Mouse (Mus musculus): Measurements from ENCODE around the gene Arl14.

Gene Arl14

DNA sequence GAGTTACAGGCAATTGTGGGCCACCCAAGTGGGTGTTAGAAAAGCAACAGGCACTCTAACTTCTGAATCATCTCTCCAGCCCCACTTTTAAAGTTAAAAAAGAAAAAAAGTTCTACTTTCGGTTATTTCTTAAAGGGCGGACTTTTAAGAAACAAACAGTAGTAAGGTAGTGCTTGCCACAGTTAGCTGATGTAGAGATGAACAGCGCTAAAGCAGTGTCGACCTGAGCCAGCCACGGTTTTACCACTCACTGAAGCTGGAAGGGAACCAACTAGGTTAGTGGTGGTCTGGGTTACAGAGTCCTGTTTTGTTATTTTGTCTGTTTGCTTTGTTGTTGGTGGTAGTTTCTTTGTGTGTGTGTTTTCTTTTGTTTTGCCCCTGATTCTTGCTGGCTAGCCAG lies 8.8 kb upstream of the Arl14 start:
- in situ Hi-C loops (cut with MboI, MseI), result no loop called here

GRCm38 (mm10) chr3:69214566-69214965 lies 7.7 kb upstream of the Arl14 start:
- in situ Hi-C loops (cut with MboI, MseI), result no loop called here

- in situ Hi-C loops (cut with MboI, MseI), result no loop called here
Observed at GRCm38 (mm10) chr3:69222502-69222900, 282 bp downstream of the Arl14 start.

- in situ Hi-C loops (cut with MboI, MseI), result no loop called here
Observed at GRCm38 (mm10) chr3:69222987-69223386, 768 bp downstream of the Arl14 start.

GRCm38 (mm10) chr3:69223666-69224065 lies 1.4 kb downstream of the Arl14 start:
- in situ Hi-C loops (cut with MboI, MseI), result no loop called here

GRCm38 (mm10) chr3:69225019-69225418 lies 2.8 kb downstream of the Arl14 start:
- in situ Hi-C loops (cut with MboI, MseI), result loop anchor here (25.0 kb wide), 1 partner anchor 487 kb away; the partner anchor contains the start of gene Nmd3

GRCm38 (mm10) chr3:69226496-69226895 lies 4.3 kb downstream of the Arl14 start:
- in situ Hi-C loops (cut with MboI, MseI), result loop anchor here (25.0 kb wide), 1 partner anchor 486 kb away; the partner anchor contains the start of gene Nmd3

DNA sequence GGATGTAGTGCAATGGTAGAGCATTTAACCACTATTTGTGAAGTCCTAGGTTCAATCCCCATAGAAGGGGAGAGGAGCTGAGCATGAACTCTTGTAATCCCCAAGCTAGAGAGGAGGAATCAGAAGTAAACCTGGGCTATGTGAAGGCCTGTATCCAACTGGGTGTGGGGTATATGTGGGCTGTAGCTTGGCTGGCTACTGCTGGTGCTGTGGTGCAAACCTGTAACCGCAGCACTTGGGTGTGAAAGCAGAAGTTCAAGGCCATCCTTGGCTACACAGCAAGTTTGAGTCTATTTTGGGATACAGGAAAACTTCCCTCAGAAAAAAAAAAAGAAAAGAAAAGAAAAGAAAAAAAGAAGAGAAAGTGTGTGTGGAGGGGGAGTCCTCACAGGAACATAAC lies 5.8 kb downstream of the Arl14 start:
- in situ Hi-C loops (cut with MboI, MseI), result loop anchor here (25.0 kb wide), 1 partner anchor 484 kb away; the partner anchor contains the start of gene Nmd3

DNA sequence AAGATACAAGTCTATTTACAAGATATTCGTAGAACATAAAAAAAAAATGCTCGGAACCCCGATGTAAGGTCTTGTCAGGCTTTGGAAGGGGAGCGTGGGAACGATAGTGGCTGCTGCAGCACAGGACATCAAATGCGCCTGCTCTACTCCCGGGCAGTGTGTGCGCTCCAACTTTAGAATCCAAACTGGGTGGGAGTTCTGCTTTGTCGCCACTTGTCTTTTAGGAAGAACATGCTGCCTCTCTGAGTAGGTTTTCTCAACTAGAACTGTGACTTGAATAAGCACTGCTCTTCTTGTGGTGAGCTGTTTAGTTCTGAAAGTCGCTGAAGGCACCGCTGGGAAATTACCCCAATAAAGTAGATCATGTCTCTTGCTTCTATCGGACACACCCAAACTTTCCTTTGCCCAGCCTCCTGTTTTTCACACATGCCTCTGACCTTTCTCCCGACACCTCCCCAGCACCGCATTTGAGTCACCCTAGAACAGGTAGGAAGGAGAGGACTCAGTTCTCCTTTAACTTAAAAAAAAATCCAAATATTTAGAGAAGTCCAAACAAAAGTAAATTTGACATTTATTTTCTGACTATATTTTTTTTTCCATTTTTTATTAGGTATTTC lies 9.4 kb downstream of the Arl14 start:
- in situ Hi-C loops (cut with MboI, MseI), result loop anchor here (25.0 kb wide), 1 partner anchor 481 kb away; the partner anchor contains the start of gene Nmd3

DNA sequence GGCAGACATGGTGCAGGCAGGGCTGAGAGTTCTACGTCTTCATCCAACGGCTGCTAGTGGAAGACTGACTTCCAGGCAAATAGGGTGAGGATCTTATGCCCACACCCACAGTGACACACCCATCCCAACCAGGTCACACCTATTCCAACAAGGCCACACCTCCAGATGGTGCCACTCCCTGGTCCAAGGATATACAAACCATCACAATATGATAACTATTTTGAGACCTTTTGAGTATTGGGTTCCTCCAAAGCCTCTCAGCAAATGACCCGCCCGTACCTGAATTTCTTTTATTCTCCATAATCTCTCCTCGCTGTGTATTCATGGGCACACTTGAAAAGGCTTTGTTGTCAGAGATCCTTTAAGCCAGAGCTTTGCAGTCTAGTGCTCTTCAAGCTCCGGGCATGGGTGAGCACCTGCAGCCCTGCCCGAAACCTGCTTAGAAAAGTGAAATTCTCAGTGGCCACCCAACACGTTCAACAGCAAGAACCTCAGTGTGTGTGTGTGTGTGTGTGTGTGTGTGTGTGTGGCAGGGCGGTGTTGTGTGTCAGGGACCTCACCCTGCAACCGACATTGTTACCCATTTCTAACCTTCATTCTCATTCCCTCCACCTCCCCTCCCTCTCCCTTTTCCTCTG lies 11.5 kb downstream of the Arl14 start:
- in situ Hi-C loops (cut with MboI, MseI), result loop anchor here (25.0 kb wide), 1 partner anchor 479 kb away; the partner anchor contains the start of gene Nmd3

DNA sequence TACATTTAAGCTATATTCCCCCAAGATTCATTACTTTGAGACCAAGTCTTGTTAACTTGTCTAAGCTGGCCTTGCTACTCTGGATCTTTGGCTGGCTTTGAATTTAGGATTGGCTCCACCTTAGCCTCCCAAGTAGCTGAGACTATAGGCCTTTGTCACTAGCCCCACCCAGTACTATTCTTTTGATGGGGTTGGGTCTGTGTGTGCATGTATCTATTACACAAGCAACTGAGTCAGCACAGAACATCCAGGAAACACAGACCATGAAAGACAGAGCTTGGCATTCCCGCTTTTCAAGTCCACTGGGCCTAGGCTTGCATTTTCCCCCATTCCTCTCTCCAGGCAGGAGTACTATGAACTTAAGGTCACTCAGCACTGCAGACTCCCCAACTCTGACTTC lies 12.3 kb downstream of the Arl14 start:
- in situ Hi-C loops (cut with MboI, MseI), result loop anchor here (25.0 kb wide), 1 partner anchor 478 kb away; the partner anchor contains the start of gene Nmd3

DNA sequence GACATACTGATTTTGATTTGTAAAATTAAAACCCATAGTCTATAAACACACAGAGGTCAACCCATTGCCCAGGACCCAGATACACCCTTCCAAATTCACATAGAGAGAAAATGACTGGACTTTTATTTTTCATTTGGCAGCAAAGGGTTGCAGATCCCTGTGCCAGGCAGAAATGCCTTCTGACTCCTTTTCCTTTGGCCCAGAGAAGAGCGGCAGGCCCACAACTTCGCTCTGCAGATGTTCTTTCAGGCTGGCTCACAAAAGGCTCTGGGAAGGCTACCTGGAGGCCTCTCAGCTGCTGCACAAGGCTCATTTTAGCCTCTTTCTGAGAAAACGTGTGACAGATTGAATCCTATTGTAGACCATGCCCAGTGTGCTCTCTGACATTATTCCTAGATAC lies 13.6 kb downstream of the Arl14 start:
- in situ Hi-C loops (cut with MboI, MseI), result loop anchor here (25.0 kb wide), 1 partner anchor 476 kb away; the partner anchor contains the start of gene Nmd3

DNA sequence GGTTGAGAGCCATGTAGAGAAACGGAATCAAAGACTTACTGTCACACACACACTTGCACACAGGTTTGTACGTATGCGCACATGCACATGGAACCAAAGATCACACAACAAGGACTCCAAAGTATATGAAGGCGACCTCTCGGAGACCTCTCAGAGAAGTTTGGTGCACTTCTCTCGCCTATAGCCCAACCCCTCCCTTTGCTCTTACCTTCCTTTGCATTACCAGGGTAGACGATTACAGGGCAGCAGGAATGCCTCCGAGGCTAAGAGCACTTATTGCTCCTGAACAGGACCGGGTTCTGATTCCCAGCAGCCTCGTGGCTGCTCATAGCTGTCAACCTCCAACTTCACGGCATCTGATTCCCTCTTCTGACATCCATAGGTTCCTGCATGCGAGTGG lies 14.3 kb downstream of the Arl14 start:
- in situ Hi-C loops (cut with MboI, MseI), result loop anchor here (25.0 kb wide), 1 partner anchor 476 kb away; the partner anchor contains the start of gene Nmd3

DNA sequence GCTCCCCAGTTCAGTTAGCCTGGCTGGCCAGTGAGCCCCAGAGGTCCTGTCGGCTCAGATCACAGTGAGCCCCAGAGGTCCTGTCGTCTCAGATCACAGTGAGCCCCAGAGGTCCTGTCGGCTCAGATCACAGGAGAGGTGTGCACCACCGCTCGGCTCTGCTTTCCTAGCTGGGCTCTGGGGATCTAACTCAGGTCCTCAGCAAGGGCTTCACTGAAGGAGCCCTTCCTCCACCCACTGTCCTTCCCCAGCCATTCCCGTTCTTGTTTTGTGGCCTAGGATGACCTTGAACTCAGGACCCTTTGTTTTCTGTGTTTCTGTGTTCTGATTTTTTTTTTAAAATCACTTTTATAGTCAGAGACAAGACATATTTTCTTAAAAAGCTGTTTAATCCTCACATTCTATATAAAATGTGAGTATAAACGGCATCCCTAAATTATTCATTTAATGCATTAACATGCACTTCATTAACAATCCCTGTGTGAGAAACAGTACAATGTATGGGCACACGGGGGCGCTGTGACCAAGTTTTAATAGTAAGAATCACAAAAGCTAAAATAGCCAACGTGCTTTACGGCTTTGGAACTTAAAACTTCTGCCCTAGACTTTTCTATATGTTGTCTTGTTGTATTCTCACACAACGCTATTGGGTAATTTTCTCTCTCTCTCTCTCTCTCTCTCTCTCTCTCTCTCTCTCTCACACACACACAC lies 16.1 kb downstream of the Arl14 start:
- in situ Hi-C loops (cut with MboI, MseI), result loop anchor here (25.0 kb wide), 1 partner anchor 474 kb away; the partner anchor contains the start of gene Nmd3

- in situ Hi-C loops (cut with MboI, MseI), result loop anchor here (25.0 kb wide), 1 partner anchor 473 kb away; the partner anchor contains the start of gene Nmd3
Observed at GRCm38 (mm10) chr3:69239246-69239645, 17.0 kb downstream of the Arl14 start.

GRCm38 (mm10) chr3:69241020-69241419 lies 18.8 kb downstream of the Arl14 start:
- in situ Hi-C loops (cut with MboI, MseI), result loop anchor here (25.0 kb wide), 1 partner anchor 471 kb away; the partner anchor contains the start of gene Nmd3

DNA sequence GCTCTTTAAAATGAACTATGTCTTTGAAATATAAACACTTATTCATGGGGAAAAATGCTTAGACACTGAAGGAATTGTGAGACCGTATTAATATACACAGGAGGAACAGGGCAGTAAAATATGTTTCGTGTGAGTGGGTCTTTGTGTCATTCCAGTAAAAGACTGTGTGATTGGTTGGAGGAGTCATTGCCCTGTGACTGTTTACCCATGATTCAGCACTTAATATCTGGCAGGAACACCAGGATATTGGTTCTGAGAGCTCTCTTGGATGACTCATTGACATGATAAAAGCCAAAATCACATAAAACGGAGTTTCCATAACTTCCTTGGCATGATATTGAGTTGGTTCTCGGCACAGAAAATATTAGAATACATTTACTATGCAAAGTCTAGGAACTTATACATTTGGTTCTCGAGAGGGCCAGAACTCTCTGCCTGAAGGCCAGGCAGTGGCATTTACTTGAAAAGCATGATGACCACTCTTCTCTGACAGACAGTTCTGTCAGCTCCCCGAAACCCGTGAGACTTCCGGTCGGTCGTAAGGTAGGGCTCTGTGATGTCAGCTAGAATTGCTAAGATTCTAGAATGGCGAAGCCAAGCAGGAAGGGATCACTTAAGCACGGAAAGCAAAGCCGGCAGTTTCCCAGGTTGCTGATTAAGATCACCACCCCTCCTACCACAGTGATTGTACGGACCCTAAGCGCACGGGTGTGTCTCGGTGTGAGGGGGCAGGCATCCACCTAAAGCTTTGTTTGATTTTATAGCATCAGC lies 31.1 kb downstream of the Arl14 start:
- in situ Hi-C loops (cut with MboI, MseI), result no loop called here

- in situ Hi-C loops (cut with MboI, MseI), result no loop called here
Observed at GRCm38 (mm10) chr3:69254676-69255075, 32.5 kb downstream of the Arl14 start.

DNA sequence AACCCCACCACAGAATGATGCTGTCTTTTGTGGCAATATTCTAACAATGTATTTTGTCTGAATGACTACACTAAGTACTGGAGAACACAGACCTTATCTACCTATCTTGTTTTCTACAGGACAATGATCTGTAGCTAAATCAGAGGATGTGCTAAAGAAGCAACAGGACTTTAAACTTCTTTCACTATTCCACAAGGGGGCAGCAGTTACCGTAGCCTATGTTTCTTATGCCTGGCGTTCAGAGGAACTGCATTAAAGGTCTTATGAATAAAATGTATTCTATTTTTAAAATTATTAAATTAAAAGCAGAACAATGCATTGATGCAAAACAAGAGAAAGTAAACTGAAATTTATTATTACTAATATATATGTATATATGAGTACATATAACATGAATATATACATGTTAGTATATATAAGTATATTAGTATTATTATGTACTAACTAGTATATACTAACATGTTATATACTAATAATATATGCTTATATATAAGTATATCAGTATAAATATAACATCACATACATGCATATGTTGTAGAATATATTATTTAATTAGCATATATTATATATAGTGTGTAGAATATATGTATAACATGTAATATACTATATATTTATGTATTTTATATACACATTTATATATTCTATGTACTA lies 35.0 kb downstream of the Arl14 start:
- in situ Hi-C loops (cut with MboI, MseI), result no loop called here

DNA sequence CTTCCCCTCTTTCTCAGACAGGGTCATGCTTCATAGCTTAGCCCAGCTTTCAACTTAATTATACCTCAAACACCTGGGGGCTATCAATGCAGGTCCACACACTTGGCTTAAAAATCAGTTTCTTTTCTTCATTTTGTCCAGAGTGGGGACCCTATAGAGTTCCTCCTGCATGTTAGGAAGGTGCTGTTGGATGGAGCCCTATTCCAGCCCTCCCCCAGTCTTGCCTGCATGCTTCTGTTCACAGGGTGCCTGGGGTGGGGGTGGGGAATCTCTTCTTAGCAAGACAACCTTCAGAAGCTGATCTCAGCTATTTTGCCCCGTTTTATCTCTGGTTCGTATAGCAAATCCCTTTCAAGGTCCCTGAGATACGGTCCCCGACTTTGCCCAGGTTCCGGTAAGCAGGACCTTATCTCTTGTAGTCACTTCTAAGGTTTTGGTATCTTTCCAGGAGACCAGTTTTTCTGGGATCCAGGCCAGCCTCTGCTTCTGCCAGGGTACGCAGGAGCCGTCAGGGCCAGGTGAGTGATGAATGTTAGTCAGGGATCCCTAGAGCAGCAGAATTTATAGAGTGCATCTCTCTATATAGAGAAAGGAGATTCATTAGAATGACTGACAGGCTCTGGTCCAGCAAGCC lies 40.9 kb downstream of the Arl14 start:
- in situ Hi-C loops (cut with MboI, MseI), result no loop called here

Measured in T-helper 1 cell (primary cell).